Mouse (Mus musculus): ENCODE measurements at regions not wholly inside any gene's neighbourhood (a gene's known extent, or its start where the extent isn't known, plus 50 kb on each side); places are given as distances from the start of the nearest gene placed in this dataset.
A peak's percentile ranks its signal among the peaks of the same experiment; 100 is the strongest.

DNA sequence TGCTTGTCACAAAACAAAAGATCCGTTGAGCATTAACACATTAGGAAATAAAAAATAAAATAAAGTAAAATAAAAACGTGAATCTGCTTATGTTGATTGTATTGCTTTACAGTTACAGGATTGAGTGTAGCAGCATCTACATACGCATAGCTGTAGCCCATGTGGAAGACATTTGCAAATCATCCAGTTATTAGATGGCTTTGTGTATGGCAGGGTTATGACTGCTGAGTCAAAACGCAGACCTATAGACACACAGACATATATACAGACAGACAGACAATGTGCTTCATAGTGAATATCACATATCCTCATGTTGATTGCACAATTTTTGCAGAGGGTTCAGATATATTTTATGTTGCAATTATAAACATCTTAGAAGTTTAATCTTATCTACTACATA is 64.5 kb downstream of the Gm11146 start:
- DNase-seq (ENCODE audit: low read depth, low spot score) = no peak

DNA sequence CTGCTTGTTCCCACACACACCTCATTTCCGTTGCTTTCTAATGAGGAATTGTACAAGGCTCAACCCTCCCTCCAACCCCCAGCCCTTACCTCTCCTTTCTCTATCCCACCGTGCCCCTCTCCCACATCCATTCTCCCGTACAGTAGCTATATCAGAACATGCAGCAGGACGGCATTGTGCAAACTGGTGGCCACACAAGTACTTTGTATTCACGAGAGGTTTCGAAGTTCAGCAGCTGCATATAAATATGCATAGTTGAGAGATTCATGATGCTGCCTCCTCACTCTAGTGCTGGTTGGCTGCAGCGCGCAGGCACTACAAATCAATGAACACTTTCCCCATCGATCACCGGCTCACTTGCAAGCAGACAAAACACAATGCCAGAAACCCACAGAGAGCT is 65.1 kb downstream of the Gm11146 start:
- no peak for DNase-seq (ENCODE audit: low read depth, low spot score)

DNA sequence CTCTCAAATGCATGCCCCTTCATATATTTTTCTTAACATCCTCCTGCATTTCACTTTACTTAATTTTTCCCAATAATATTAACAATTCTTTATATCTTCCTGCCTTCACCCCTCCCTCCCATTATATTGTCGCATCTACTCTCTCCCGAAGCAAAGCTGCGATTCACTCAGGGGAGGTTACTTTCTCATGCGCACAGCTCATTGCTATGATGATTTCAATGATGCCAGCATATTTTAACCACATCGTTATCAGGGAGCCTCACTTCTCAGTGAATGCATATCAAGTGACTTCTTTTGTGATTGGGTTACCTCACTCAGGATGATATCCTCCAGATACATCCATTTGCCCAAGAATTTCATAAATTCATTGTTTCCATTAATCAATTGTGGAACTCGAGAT is 65.6 kb downstream of the Gm11146 start:
- DNase-seq (ENCODE audit: low read depth, low spot score) = no peak

DNA sequence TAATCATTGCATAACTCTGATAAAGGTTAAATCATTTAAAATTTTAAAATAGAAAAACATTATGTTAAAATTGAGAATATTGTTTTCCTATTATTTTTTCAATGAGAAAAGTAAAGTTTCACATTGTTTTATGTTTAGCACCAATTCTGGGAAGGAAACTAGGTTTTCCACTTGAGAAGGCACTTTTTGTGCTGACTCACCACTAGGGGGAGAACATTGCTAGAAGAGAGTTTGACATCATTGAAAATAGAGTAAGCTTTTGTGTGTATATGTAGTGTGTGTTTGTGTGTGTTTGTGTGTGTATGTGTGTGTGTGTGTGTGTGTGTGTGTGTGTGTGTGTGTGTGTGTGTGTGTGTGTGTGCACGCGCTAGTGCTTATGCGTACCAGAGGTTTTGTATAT is 66.9 kb downstream of the Gm11146 start:
- peak; percentile 3 for DNase-seq (ENCODE audit: low read depth, low spot score)

DNA sequence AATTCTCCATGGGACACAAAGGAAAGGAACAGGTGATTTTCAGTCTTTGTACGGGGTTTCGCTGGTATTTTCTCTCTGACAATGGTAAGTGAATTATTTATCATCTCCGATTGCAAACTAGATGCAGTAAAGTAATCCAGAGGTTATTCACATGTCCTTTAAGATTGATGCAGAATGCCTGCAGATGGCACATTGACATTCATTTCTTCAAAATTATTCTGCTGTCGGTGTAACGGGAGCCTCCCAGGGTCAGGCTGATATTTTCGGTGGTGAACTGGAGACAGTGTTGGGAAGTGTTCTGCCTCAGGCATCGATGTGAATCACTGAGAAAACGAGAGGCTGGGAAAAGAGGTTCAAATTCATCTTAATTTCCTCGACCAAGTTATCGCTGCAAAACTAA is 70.3 kb downstream of the Gm11146 start:
- no peak for DNase-seq (ENCODE audit: low read depth, low spot score)

DNA sequence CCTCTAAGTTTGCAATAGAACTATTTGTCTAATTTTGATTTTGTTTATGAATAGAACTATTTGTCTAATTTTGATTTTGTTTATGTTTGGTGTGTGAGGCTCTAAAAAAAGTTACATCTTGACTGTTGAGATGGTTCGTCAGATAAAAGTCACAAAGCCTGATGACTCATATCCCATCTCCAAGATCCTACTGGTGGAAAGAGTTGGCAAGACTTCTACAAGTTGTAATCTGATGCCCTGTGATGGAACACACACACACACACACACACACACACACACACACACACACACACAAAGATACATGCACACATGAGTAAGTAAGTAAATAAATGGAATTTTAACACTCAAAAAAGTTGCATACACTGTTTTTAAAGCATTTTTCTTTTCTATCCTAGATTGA is 73.9 kb downstream of the Gm11146 start:
- no peak for DNase-seq (ENCODE audit: low read depth, low spot score)

DNA sequence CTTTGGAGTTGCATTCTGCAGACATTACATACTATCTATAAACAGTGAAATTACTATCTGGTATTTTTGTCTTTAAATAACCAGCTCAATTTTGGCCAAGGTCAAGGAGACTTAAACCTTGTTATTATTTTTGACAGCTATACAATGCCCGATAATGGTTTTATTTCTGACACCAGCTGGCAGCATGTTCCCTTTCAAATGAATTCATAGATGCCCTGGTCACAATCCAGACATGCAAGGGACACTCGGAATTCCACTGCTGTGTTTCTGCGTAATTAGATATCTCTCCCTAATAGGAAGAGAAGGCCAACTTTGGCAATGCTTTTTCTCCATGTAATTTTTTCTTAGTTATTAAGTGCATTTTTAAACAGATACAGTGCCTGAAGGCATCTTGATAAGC is 87.3 kb downstream of the Gm11146 start:
- no peak for DNase-seq (ENCODE audit: low read depth, low spot score)

DNA sequence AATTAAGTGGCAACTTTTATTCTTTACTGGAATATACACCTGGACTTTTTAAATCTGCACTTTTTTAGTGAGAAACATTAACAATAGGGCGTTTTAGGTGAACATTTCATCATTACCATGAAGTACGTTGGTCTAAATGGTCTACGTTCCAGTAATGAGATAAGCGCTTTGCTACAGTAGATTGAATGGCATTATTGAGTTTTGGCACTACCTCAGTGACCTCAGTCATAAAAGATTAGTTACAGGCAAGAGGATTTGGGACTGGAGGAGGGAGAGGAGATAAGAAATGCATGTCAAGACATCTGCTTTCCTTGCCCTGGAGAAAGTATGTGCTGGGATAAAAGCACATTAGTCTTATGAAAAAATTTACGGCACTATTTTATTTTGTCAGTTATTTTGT is 98.3 kb downstream of the Gm11146 start:
- DNase-seq (ENCODE audit: low read depth, low spot score) = no peak

DNA sequence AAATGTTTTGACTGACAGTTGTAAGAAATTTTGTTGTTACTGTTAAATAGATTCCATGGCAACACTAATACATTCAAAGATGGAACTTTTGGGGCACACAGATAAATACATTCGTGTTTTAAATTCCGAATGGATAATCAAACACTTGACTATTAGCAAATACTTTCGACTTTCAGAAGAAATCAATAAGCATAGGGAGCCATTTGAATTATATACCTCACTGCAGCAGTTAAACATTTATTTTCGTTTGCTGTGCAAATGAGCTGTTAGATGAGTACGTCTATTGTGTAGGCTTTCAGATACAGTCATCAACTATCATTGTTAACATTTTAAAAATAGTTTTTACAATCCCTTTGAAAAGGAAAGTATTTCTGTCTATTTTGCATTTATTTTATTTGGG is 99.0 kb downstream of the Gm11146 start:
- DNase-seq (ENCODE audit: low read depth, low spot score) = no peak

DNA sequence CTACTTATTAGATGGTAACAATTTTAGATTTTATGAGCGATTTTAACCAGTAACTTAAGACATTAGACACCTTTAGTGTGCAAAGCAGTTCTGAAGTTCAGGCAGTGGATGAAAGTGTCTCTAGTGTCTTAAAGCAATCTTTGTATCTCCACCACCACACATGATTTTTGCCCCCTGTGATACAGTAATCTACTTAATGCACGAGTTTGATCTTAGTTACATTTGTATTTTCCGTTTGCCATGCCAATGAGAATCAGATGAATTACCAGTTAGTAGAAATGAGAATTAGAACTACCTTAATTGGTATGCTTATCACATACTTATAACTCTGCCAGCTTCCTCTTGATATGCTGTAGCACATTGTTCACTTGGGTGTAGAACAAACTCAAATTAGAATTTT is 99.9 kb downstream of the Gm11146 start:
- no peak for DNase-seq (ENCODE audit: low read depth, low spot score)

DNA sequence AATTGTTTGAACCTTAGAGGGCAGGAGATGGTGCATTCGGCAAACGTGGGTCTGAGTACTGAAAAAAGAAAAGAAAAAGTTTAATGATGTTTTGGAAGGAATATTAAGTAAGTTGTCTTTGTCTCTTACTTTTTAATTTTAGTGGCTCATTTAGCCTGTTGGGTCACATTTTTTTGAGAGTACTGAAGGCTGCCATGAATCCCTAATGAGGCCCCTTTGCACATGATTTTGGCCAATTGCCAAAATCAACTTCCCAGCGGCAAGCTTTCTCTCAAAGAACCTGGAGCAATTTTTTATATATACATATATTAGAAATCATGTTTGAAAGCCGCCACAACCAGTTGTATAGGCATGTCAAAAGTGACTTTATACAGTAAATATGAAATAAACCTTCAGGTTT is 100.9 kb downstream of the Gm11146 start:
- DNase-seq (ENCODE audit: low read depth, low spot score) = no peak

DNA sequence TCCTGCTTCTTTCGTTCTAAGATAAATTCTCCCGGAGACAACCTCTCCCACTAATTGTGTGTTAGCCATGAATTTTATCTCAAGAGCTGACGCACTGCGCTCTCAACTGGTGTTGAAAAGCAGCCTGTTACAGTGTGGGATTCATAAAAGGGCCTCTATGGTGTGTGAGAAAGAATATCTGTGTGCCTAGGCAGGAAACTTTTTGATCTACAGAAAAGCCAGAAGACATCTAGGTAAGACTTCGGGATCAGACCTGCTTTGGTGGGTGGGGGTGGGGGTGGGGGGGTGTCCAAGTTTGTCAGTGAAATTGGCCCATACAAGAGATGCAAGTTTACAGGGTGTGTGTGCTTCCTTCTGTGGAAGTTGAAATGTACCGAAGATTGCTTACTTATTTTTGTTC is 101.5 kb downstream of the Gm11146 start:
- no peak for DNase-seq (ENCODE audit: low read depth, low spot score)

DNA sequence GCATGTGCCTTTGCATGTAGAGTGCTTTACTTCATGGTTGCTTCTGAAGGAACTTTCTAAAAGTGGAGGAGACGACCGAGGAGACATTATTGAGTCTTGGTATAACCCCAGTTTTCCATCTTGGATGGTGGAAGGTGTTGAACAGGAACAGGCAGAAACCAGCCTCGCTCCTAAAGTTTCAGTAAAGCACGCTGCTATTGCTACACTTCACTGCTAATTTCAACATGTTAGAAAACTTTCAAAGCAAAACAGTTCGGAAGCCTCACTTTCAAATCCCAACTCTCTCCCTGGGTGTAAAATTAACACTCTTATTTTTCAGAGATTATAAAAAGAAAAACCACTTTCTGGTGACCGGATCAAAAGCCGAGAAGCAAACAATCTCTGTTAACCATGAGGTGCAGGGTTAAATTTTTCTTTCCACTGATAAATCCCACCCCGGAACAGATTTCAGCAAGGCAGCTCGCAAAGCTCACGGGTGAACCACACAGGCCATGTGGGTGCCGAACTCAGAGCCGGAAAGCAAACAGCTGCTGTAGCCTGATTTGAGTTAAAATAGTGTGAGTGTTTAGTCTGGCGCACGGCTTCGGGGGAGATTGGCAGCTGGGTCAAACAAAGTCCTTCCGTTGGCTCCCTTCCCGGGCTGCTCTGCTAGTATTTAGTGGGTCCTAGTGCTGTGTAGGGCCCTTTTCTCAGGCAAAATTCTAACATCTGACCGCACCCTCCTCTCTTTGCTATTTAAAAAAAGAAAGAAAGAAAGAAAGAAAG is 102.2 kb downstream of the Gm11146 start:
- no peak for DNase-seq (ENCODE audit: low read depth, low spot score)

DNA sequence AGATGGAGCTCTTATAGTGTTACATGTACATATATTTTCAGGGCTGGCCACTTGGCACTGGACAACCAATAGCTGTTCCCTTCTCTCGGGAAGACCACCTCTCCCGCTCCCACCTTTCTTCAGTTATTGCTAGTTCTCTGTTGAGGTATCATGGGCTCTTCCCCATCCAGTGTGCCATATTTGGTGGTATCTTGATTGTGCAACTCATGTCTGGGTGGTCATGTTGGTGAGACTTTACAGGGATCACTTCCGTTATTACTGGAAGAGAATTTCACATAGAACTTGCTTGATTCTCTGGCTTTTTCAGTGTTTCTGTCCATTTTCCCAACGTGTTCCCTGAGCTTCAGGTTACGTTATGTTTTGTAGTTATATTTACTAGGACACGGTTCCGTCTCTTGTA is 106.6 kb downstream of the Gm11146 start:
- no peak for DNase-seq (ENCODE audit: low read depth, low spot score)

DNA sequence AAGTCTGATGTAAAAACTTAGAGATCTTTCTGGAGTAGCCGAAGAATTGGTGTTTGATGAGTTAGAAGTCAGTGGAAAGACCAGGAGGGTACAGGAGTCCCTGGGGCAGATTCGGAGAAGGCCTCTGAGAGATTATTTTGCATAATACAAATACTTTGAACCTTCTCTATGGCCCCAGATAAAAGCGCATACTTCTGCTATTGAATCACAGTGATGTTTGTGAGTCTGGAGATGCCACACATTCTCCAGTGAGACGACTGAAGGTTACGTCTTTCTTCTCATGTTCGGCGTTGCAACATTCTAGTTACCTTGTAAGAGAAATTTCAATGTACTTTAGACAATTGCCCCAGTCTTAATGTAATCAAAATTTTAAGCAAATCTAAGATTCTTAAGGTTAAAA is 107.9 kb downstream of the Gm11146 start:
- no peak for DNase-seq (ENCODE audit: low read depth, low spot score)

DNA sequence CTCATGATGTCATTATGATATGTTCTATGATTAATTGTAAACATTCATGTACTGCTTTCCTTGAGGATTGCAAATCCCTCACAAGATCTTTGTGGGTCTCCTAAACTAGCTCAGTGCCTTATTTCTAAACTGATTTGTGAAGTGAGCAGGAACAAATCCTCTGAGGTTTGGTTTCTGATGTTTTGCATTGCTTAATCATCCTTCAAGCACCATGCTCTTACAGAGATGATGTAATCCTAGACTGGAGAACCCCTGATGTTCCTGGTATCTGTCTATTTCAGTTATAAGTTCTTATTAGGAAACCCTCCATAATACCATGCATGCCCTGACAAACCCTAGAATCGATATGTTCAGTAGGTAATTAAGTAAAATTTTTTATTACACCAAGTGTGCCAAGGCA is 113.7 kb downstream of the Gm11146 start:
- DNase-seq (ENCODE audit: low read depth, low spot score) = no peak

DNA sequence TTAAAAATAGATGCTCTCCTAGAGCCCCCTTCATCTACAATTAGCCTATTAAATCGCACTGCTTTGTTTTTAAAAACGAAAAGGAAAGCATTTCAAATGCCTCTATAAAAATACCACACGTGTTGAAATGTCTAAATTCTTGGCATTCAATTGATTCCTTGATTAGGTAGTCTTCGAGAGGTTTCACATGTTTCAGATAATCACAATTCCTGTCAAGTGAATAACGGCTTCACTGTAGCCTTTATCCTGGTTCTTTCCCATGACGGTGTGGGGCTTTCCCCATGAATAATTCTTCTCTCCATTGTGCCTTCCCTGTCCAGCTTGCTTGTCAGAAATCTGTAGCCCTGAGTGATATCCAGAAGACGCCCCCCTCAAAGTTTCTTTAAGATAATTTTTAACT is 122.1 kb downstream of the Gm11146 start:
- no peak for DNase-seq (ENCODE audit: low read depth, low spot score)

DNA sequence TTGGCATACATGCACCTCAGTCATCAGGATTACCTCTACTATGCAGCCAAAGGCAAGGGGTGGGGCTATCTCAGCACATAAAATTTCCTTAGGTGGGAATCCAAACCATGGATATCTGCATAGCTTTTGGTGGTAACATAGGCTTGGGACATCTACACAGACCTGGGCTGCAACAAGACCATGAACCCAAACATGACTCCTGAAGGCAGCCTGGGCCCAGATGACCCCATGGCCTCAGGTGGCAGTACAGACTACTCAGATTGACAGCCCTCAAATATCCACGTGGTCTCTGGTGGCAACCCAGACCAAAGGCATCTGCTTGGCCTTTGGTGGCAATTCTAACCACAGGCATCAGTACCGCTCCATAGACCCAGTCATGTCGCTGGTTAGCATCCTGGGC is 130.0 kb downstream of the Gm11146 start:
- no peak for DNase-seq (ENCODE audit: low read depth, low spot score)

DNA sequence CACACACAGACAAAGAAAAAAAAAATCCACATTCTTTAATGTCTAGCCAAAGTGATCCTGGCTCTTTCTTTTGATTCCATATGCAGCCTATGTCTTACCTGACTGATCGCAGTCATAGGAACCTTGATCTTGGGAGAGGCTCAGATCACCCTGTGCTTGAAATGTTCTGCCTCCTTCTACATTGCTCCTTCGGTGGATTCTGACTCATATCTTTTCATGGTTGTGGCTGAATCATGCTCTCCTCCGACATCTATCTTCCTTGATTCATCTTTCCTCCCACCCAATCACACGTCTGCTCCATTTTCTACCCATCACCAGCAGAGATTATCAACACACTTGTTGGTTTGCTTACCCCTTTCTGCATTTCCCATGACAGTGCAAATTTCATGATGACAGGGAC is 132.0 kb downstream of the Gm11146 start:
- no peak for DNase-seq (ENCODE audit: low read depth, low spot score)

DNA sequence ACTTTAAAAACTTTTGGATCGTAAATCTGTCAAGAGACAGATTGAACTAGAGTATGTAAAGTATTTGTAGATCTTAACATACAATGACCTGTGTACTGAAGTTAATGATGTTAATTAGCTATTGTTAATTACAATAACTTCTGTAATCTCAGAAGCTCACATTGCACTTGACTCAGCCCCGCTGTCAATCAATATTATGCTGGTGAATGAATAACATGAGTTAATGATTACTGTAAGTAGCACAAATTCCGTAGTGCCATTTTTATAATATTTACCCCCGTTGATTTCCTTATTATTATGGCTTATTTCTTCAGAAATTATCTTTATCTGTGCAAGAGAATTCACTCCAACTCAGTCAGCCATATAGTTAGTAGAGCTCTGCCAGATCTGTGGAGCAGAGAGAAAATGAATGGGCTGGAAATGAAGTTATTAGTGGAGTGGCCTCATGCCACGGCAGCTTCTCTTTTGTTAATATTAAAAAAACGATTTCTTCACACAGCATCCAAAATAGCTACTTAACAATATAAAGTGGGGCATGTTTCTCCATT is 132.5 kb downstream of the Gm11146 start:
- DNase-seq (ENCODE audit: low read depth, low spot score) = no peak

DNA sequence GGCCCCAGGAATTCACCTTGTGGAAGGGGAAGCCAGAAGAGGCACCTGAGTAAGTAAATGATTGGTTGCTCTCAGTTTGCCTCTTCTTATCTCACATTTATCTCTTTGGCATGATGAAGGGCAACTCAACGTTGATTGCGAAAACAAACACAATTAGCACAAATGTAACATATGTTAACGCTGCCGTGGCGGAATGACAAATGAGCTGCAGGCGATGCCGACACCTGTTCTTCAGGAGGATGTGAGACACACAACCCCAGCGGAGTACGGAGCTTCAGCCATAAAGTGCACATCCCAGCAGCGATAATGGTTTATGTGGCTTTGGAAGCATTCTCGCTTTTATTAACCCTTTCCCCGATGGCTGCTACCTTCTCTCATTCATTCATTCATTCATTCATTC is 134.7 kb downstream of the Gm11146 start:
- no peak for DNase-seq (ENCODE audit: low read depth, low spot score)

DNA sequence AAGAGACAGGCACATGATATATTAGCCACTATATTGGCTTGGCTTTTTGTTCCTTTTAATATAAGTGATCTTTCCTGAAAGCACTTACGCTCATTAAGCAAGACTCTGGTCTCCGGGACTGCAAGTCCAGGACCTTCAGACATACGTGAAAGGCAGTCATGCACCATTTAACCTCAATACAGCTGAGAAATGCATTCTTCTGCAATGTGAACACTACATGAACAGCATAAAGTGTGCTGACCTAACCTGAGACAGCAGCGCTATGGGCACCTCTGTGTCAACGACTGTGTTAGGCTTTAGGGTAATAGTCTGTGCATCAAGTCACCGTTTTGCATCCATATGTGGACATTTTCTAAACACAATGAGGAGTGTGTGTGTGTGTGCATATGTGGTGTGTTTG is 137.3 kb downstream of the Gm11146 start:
- no peak for DNase-seq (ENCODE audit: low read depth, low spot score)

DNA sequence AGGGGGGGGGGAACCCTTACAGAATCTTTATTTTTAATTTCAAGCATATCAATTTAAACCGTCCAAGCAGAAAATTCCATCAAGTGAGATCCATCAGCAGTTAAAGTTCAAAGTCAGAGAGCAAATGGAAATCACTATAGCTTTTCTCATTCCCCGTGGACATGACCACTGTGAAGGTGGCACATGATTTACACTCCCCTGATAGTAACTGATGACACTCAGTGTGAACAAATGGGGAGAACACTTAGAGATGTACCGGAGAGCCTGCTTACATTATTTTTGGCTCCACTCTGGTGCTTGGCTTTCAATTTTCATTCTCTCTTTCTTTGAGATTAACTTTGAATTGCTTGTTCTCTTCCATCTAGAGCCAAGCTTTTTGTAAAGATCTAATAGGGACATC is 140.0 kb downstream of the Gm11146 start:
- DNase-seq (ENCODE audit: low read depth, low spot score) = no peak

DNA sequence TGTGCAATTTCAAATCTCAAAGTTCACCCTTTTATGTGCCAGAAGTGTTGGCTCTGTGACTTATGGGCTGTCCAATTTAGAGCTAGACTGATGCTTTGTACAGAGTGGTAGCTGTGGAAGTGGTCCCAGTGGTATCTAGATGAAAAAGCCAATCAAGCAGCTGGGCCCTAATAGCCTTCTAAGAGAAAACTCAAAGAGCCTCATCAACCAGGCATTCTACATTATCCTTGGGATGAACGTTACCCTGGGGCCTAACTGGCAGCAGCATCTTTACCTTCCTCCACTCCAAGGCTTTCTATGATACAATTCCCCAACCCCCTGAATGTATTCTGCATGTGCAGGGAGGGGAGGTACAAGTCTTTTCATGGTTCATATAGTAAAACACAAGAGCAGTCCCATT is 140.4 kb downstream of the Gm11146 start:
- no peak for DNase-seq (ENCODE audit: low read depth, low spot score)

All from CD4-positive, CD25-positive, alpha-beta regulatory T cell, adult 2 months (primary cell).